Mouse (Mus musculus): Measurements from ENCODE around the gene Adamts17. TPM values are rescaled to one million over a fixed set of nuclear protein-coding genes. Genes with fewer than 3 reads are reported as not detected.

Gene Adamts17
- polyA plus RNA-seq, 1 experiment from 2014 or later: 3.4 TPM

- no peak for ATAC-seq
- 52% methylated on average over 4 of the region's 4 CpGs for WGBS
- H3K4me3 ChIP-seq (ENCODE audit: low read depth, low read length): no peak overlapping the region
Measured at GRCm38 (mm10) chr7:66933251-66933650, 93.7 kb downstream of the Adamts17 start.

GRCm38 (mm10) chr7:66934062-66934461, 94.5 kb downstream of the Adamts17 start:
- no peaks in the 10 kb centered on the region for H3K4me1 ChIP-seq (ENCODE audit: control insufficient read depth, insufficient read depth, low read length)
- no peak overlapping the region for H3K9ac ChIP-seq (ENCODE audit: low read depth, low read length)
- 67% methylated on average over 6 of the region's 6 CpGs for WGBS
- H3K4me3 ChIP-seq (ENCODE audit: low read depth, low read length): no peak overlapping the region
- no peak overlapping the region for H3K4me2 ChIP-seq (ENCODE audit: low read length)
- no peaks in the 10 kb centered on the region for H3K9me3 ChIP-seq (replicated peaks; ENCODE audit: control insufficient read depth, low read length, poor library complexity, severe bottlenecking)
- H3K27ac ChIP-seq (ENCODE audit: low read length): no peak overlapping the region
- no peaks in the 10 kb centered on the region for H3K36me3 ChIP-seq (ENCODE audit: control insufficient read depth, insufficient read depth, low read length)
- H3K27me3 ChIP-seq (ENCODE audit: control insufficient read depth, insufficient read depth, low read depth, low read length): no peaks in the 10 kb centered on the region
- ATAC-seq: no peak

More at GRCm38 (mm10) chr7:66933251-66933650, 93.7 kb downstream of the Adamts17 start:
- H3K9me3 ChIP-seq (replicated peaks; ENCODE audit: control insufficient read depth, low read length, poor library complexity, severe bottlenecking): no peaks in the 10 kb centered on the region
- H3K36me3 ChIP-seq (ENCODE audit: control insufficient read depth, insufficient read depth, low read length): no peaks in the 10 kb centered on the region
- H3K27me3 ChIP-seq (ENCODE audit: control insufficient read depth, insufficient read depth, low read depth, low read length): no peaks in the 10 kb centered on the region
- no peaks in the 10 kb centered on the region for H3K4me1 ChIP-seq (ENCODE audit: control insufficient read depth, insufficient read depth, low read length)
- no peak overlapping the region for H3K4me2 ChIP-seq (ENCODE audit: low read length)
- H3K27ac ChIP-seq (ENCODE audit: low read length): no peak overlapping the region
- no peak overlapping the region for H3K9ac ChIP-seq (ENCODE audit: low read depth, low read length)

- no peaks in the 10 kb centered on the region for H3K4me1 ChIP-seq (ENCODE audit: control insufficient read depth, insufficient read depth, low read length)
- no peak overlapping the region for H3K4me3 ChIP-seq (ENCODE audit: low read depth, low read length)
- no peak for ATAC-seq
- no peak overlapping the region for H3K27ac ChIP-seq (ENCODE audit: low read length)
- H3K4me2 ChIP-seq (ENCODE audit: low read length): no peak overlapping the region
- no peaks in the 10 kb centered on the region for H3K36me3 ChIP-seq (ENCODE audit: control insufficient read depth, insufficient read depth, low read length)
- H3K9ac ChIP-seq (ENCODE audit: low read depth, low read length): no peak overlapping the region
- no peaks in the 10 kb centered on the region for H3K9me3 ChIP-seq (replicated peaks; ENCODE audit: control insufficient read depth, low read length, poor library complexity, severe bottlenecking)
- H3K27me3 ChIP-seq (ENCODE audit: control insufficient read depth, insufficient read depth, low read depth, low read length): no peaks in the 10 kb centered on the region
- 82% methylated on average over 6 of the region's 6 CpGs for WGBS
Measured at GRCm38 (mm10) chr7:66935041-66935440, 95.5 kb downstream of the Adamts17 start.

GRCm38 (mm10) chr7:66936042-66936755, 96.7 kb downstream of the Adamts17 start:
- H3K27ac ChIP-seq (ENCODE audit: low read length): no peak overlapping the region
- 81% methylated on average over 8 of the region's 8 CpGs for WGBS
- no peak for ATAC-seq

GRCm38 (mm10) chr7:66936911-66937310, 97.4 kb downstream of the Adamts17 start:
- no peak for ATAC-seq
- WGBS: 72% methylated on average over 2 of the region's 2 CpGs
- H3K4me2 ChIP-seq (ENCODE audit: low read length): no peak overlapping the region

More at GRCm38 (mm10) chr7:66936042-66936755, 96.7 kb downstream of the Adamts17 start:
- no peak overlapping the region for H3K4me2 ChIP-seq (ENCODE audit: low read length)
- H3K9me3 ChIP-seq (replicated peaks; ENCODE audit: control insufficient read depth, low read length, poor library complexity, severe bottlenecking): no peaks in the 10 kb centered on the region
- H3K4me3 ChIP-seq (ENCODE audit: low read depth, low read length): no peak overlapping the region
- H3K4me1 ChIP-seq (ENCODE audit: control insufficient read depth, insufficient read depth, low read length): no peaks in the 10 kb centered on the region
- no peaks in the 10 kb centered on the region for H3K27me3 ChIP-seq (ENCODE audit: control insufficient read depth, insufficient read depth, low read depth, low read length)
- no peaks in the 10 kb centered on the region for H3K36me3 ChIP-seq (ENCODE audit: control insufficient read depth, insufficient read depth, low read length)
- H3K9ac ChIP-seq (ENCODE audit: low read depth, low read length): no peak overlapping the region

GRCm38 (mm10) chr7:66938988-66939783, 99.7 kb downstream of the Adamts17 start:
- Histone ChIP-seq H3K9ac (ENCODE audit: low read depth, low read length) (no peak overlapping the region), H3K27me3 (ENCODE audit: control insufficient read depth, insufficient read depth, low read depth, low read length) (no peaks in the 10 kb centered on the region), H3K27ac (ENCODE audit: low read length) (no peak overlapping the region), H3K9me3 (replicated peaks; ENCODE audit: control insufficient read depth, low read length, poor library complexity, severe bottlenecking) (no peaks in the 10 kb centered on the region), H3K36me3 (ENCODE audit: control insufficient read depth, insufficient read depth, low read length) (no peaks in the 10 kb centered on the region), H3K4me1 (ENCODE audit: control insufficient read depth, insufficient read depth, low read length) (no peaks in the 10 kb centered on the region), H3K4me2 (ENCODE audit: low read length) (no peak overlapping the region), H3K4me3 (ENCODE audit: low read depth, low read length) (no peak overlapping the region)
- ATAC-seq: 0 out of 2 replicates have a peak, but pooled peaks have one; percentile 21
- 50% methylated on average over 13 of the region's 13 CpGs for WGBS

More at GRCm38 (mm10) chr7:66936911-66937310, 97.4 kb downstream of the Adamts17 start:
- no peak overlapping the region for H3K9ac ChIP-seq (ENCODE audit: low read depth, low read length)
- no peaks in the 10 kb centered on the region for H3K36me3 ChIP-seq (ENCODE audit: control insufficient read depth, insufficient read depth, low read length)
- no peak overlapping the region for H3K27ac ChIP-seq (ENCODE audit: low read length)
- H3K9me3 ChIP-seq (replicated peaks; ENCODE audit: control insufficient read depth, low read length, poor library complexity, severe bottlenecking): no peaks in the 10 kb centered on the region
- no peaks in the 10 kb centered on the region for H3K4me1 ChIP-seq (ENCODE audit: control insufficient read depth, insufficient read depth, low read length)
- no peak overlapping the region for H3K4me3 ChIP-seq (ENCODE audit: low read depth, low read length)
- no peaks in the 10 kb centered on the region for H3K27me3 ChIP-seq (ENCODE audit: control insufficient read depth, insufficient read depth, low read depth, low read length)

GRCm38 (mm10) chr7:66940761-66941160, 101.2 kb downstream of the Adamts17 start:
- Histone ChIP-seq H3K4me3 (ENCODE audit: low read depth, low read length) (no peak overlapping the region), H3K27ac (ENCODE audit: low read length) (no peak overlapping the region), H3K9me3 (replicated peaks; ENCODE audit: control insufficient read depth, low read length, poor library complexity, severe bottlenecking) (no peaks in the 10 kb centered on the region), H3K27me3 (ENCODE audit: control insufficient read depth, insufficient read depth, low read depth, low read length) (no peaks in the 10 kb centered on the region), H3K4me2 (ENCODE audit: low read length) (no peak overlapping the region), H3K4me1 (ENCODE audit: control insufficient read depth, insufficient read depth, low read length) (no peaks in the 10 kb centered on the region), H3K9ac (ENCODE audit: low read depth, low read length) (no peak overlapping the region), H3K36me3 (ENCODE audit: control insufficient read depth, insufficient read depth, low read length) (no peaks in the 10 kb centered on the region)
- no peak for ATAC-seq
- WGBS: 77% methylated on average over 4 of the region's 4 CpGs

GRCm38 (mm10) chr7:66949006-66949405, 109.5 kb downstream of the Adamts17 start:
- H3K27ac ChIP-seq (ENCODE audit: low read length): no peak overlapping the region
- no peak overlapping the region for H3K9ac ChIP-seq (ENCODE audit: low read depth, low read length)
- no peaks in the 10 kb centered on the region for H3K36me3 ChIP-seq (ENCODE audit: control insufficient read depth, insufficient read depth, low read length)
- H3K4me3 ChIP-seq (ENCODE audit: low read depth, low read length): no peak overlapping the region
- no peak overlapping the region for H3K4me2 ChIP-seq (ENCODE audit: low read length)
- WGBS: 99% methylated on average over 3 of the region's 3 CpGs
- H3K27me3 ChIP-seq (ENCODE audit: control insufficient read depth, insufficient read depth, low read depth, low read length): no peaks in the 10 kb centered on the region
- no peak for ATAC-seq
- H3K4me1 ChIP-seq (ENCODE audit: control insufficient read depth, insufficient read depth, low read length): no peaks in the 10 kb centered on the region
- H3K9me3 ChIP-seq (replicated peaks; ENCODE audit: control insufficient read depth, low read length, poor library complexity, severe bottlenecking): no peaks in the 10 kb centered on the region

GRCm38 (mm10) chr7:66952921-66953320, 113.4 kb downstream of the Adamts17 start:
- Histone ChIP-seq H3K4me1 (ENCODE audit: control insufficient read depth, insufficient read depth, low read length) (no peaks in the 10 kb centered on the region), H3K9ac (ENCODE audit: low read depth, low read length) (no peak overlapping the region), H3K4me3 (ENCODE audit: low read depth, low read length) (no peak overlapping the region), H3K36me3 (ENCODE audit: control insufficient read depth, insufficient read depth, low read length) (no peaks in the 10 kb centered on the region), H3K27me3 (ENCODE audit: control insufficient read depth, insufficient read depth, low read depth, low read length) (no peaks in the 10 kb centered on the region), H3K4me2 (ENCODE audit: low read length) (no peak overlapping the region), H3K27ac (ENCODE audit: low read length) (no peak overlapping the region), H3K9me3 (replicated peaks; ENCODE audit: control insufficient read depth, low read length, poor library complexity, severe bottlenecking) (no peaks in the 10 kb centered on the region)
- WGBS: 85% methylated on average over 3 of the region's 3 CpGs
- ATAC-seq: no peak
